Mouse (Mus musculus) MEL (cell line): ENCODE results near the gene Igfbp2.

Experiments
- CHD2 ChIP-seq: IDR thresholded peaks from 2 replicates; pipeline ENCODE4 v1.6.1; 2011; ENCODE audit warnings: low read length, improper control_type of control experiment
- CTCF ChIP-seq, 3 experiments: IDR thresholded peaks in 2 of 3; conservative IDR thresholded peaks in 1 of 3; 2 replicates each; pipeline ENCODE4 v1.5.1; 2011 to 2012; ENCODE audit warnings: low read length in 3 of 3, low read depth in 2 of 3, mild to moderate bottlenecking in 2 of 3, improper control_type of control experiment in 1 of 3, inconsistent platforms in 1 of 3, mixed read lengths in 1 of 3, moderate library complexity in 1 of 3; ENCODE audit not compliant: control insufficient read depth in 1 of 3, insufficient read depth in 1 of 3, poor library complexity in 1 of 3, severe bottlenecking in 1 of 3
- E2F4 ChIP-seq: IDR thresholded peaks from 2 replicates; pipeline ENCODE4 v1.6.1; 2011; ENCODE audit warnings: low read depth, low read length, improper control_type of control experiment, borderline replicate concordance
- ETS1 ChIP-seq: IDR thresholded peaks from 2 replicates; pipeline ENCODE4 v1.6.1; 2012; ENCODE audit warnings: low read depth, mild to moderate bottlenecking, inconsistent platforms, low read length, improper control_type of control experiment, moderate library complexity
- GABPA ChIP-seq: IDR thresholded peaks from 2 replicates; pipeline ENCODE4 v1.6.1; 2012; ENCODE audit warnings: low read depth, mild to moderate bottlenecking, inconsistent platforms, low read length, improper control_type of control experiment, moderate library complexity
- GATA1 ChIP-seq: IDR thresholded peaks from 2 replicates; pipeline ENCODE4 v1.6.1; 2011; ENCODE audit warnings: low read depth, low read length, improper control_type of control experiment
- HCFC1 ChIP-seq: IDR thresholded peaks from 2 replicates; pipeline ENCODE4 v1.6.1; 2012; ENCODE audit warnings: low read depth, mild to moderate bottlenecking, inconsistent platforms, low read length, improper control_type of control experiment, moderate library complexity
- MAZ ChIP-seq: IDR thresholded peaks from 2 replicates; pipeline ENCODE4 v1.6.1; 2012; ENCODE audit warnings: low read depth, mild to moderate bottlenecking, inconsistent platforms, low read length, improper control_type of control experiment
- MEF2A ChIP-seq: IDR thresholded peaks from 2 replicates; pipeline ENCODE4 v1.6.1; 2014; ENCODE audit warnings: low read depth, mild to moderate bottlenecking, inconsistent platforms, low read length, improper control_type of control experiment; ENCODE audit not compliant: poor library complexity, insufficient replicate concordance, severe bottlenecking; ENCODE audit errors: extremely low read depth
- POLR2A ChIP-seq, 2 experiments: IDR thresholded peaks; 2 replicates each; pipeline ENCODE4 v1.6.1; 2011 to 2012; ENCODE audit warnings: low read length in 2 of 2, mild to moderate bottlenecking in 2 of 2, control low read depth in 1 of 2, improper control_type of control experiment in 1 of 2, low read depth in 1 of 2, moderate library complexity in 1 of 2; ENCODE audit not compliant: control insufficient read depth in 1 of 2, insufficient read depth in 1 of 2, poor library complexity in 1 of 2
- POLR2AphosphoS2 ChIP-seq: IDR thresholded peaks from 2 replicates; pipeline ENCODE4 v1.6.1; 2011; ENCODE audit warnings: low read length, improper control_type of control experiment
- SMC3 ChIP-seq: IDR thresholded peaks from 2 replicates; pipeline ENCODE4 v1.6.1; 2011; ENCODE audit warnings: low read depth, low read length, improper control_type of control experiment
- USF1 ChIP-seq: IDR thresholded peaks from 2 replicates; pipeline ENCODE4 v1.6.1; 2014; ENCODE audit warnings: low read depth, mild to moderate bottlenecking, inconsistent platforms, low read length, improper control_type of control experiment, moderate library complexity
- ZC3H11A ChIP-seq: IDR thresholded peaks from 2 replicates; pipeline ENCODE4 v1.6.1; 2012; ENCODE audit warnings: low read depth, mild to moderate bottlenecking, inconsistent platforms, low read length, improper control_type of control experiment

DNA sequence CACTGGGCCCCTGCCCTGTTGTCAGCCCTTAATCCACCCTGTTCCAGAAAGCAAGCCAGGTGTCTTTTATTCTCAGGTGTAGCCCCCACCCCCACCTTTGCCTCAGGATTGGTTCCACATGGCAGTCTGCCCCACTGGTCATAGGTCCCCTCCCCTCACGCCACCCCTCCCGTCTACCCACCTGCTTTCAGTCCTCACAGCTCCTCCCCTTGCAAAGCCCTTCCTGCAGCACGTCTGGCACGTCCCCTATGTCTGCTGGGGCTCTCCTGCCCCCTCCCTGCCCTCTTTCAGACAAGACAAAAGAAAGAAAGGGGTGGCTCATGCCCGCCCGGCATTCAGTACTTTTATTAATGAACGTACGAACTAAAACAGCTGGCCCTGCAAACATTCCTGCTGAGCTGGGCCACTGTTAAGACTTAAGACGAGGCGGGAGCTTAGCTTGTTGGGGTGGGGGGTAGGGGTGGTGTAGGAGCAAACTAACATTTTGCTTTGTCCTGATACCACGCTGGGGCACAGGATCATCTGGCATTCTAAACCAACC lies 18.2 kb upstream of the Igfbp2 start:
- no peak for TF ChIP-seq ETS1
- no peak for TF ChIP-seq POLR2A (IDR thresholded peaks at IDR 0.05; ENCODE audit: control insufficient read depth in 1 of 2, insufficient read depth in 1 of 2, low read depth in 1 of 2, low read length in 2 of 2, poor library complexity in 1 of 2)
- TF ChIP-seq GABPA, result no peak
- no peak for TF ChIP-seq CTCF (IDR thresholded peaks at IDR 0.05 in 2 of 3, conservative IDR thresholded peaks at IDR 0.05 in 1 of 3; ENCODE audit: control insufficient read depth in 1 of 3, insufficient read depth in 1 of 3, low read depth in 2 of 3, low read length in 3 of 3, poor library complexity in 1 of 3, severe bottlenecking in 1 of 3)
- TF ChIP-seq MEF2A, result no peak
- no peak for TF ChIP-seq CHD2
- TF ChIP-seq SMC3, result no peak
- TF ChIP-seq E2F4, result no peak
- no peak for TF ChIP-seq POLR2AphosphoS2
- TF ChIP-seq HCFC1, result no peak
- TF ChIP-seq MAZ, result no peak
- no peak for TF ChIP-seq ZC3H11A
- no peak for TF ChIP-seq GATA1
- TF ChIP-seq USF1, result no peak
